Mouse (Mus musculus) lung, embryonic 15.5 days (tissue): ENCODE measurements at regions not wholly inside any gene's neighbourhood (a gene's known extent, or its start where the extent isn't known, plus 50 kb on each side); places are given as distances from the start of the nearest gene placed in this dataset.

ENCODE experiments used
- ATAC-seq: fragments of 200-750 bp; cut with Nextera tagmentation; 2 replicates; pipeline ENCODE4 v1.8.0; 2017; ENCODE audit warnings: moderate number of reproducible peaks, borderline replicate concordance; ENCODE audit not compliant: low FRiP score, low TSS enrichment; ENCODE audit errors: extremely low read depth
- H3K27ac ChIP-seq: fragments of 300-500 bp; sonication (generic); 2 replicates; pipeline ENCODE4 v1.5.1; 2015; ENCODE audit warnings: moderate library complexity, mild to moderate bottlenecking, inconsistent platforms
- H3K27me3 ChIP-seq: fragments of 300-500 bp; sonication (generic); 2 replicates; pipeline ENCODE4 v1.6.1; 2015; ENCODE audit warnings: inconsistent platforms
- H3K36me3 ChIP-seq: fragments of 300-500 bp; sonication (generic); 2 replicates; pipeline ENCODE4 v1.6.1; 2015; ENCODE audit warnings: inconsistent platforms
- H3K4me1 ChIP-seq: fragments of 300-500 bp; sonication (generic); 2 replicates; pipeline ENCODE4 v1.6.1; 2015; ENCODE audit warnings: inconsistent platforms
- H3K4me2 ChIP-seq: fragments of 300-500 bp; sonication (generic); 2 replicates; pipeline ENCODE4 v1.6.1; 2015; ENCODE audit warnings: inconsistent platforms, mild to moderate bottlenecking, moderate library complexity
- H3K4me3 ChIP-seq: fragments of 300-500 bp; sonication (generic); 2 replicates; pipeline ENCODE4 v1.5.1; 2015; ENCODE audit warnings: mild to moderate bottlenecking, inconsistent platforms
- H3K9ac ChIP-seq: fragments of 300-500 bp; sonication (generic); 2 replicates; pipeline ENCODE4 v1.6.1; 2015; ENCODE audit warnings: inconsistent platforms
- H3K9me3 ChIP-seq: fragments of 300-500 bp; sonication (generic); 2 replicates; pipeline ENCODE4 v1.6.1; 2016; ENCODE audit warnings: inconsistent platforms
- WGBS: fragments of 180-500 bp; shearing (Covaris S2); methylation state at CpG from one replicate; pipeline ENCODE4 v1.1.7; 2015; 5-methylcytosine and 5-hydroxymethylcytosine counted together

- no peak overlapping the region for H3K4me2 ChIP-seq
- 72% methylated on average over 5 of the region's 5 CpGs for WGBS
- H3K4me3 ChIP-seq: no peak overlapping the region
- no peaks in the 10 kb centered on the region for H3K4me1 ChIP-seq
- H3K9ac ChIP-seq: no peak overlapping the region
- H3K36me3 ChIP-seq: no peaks in the 10 kb centered on the region
- H3K9me3 ChIP-seq: no peaks in the 10 kb centered on the region
- no peaks in the 10 kb centered on the region for H3K27me3 ChIP-seq
- H3K27ac ChIP-seq: no peak overlapping the region
- ATAC-seq: no peak
Observed at GRCm38 (mm10) chr12:28309226-28309625, 243.0 kb downstream of the Dcdc2c start.

- H3K36me3 ChIP-seq: no peaks in the 10 kb centered on the region
- H3K4me1 ChIP-seq: no peaks in the 10 kb centered on the region
- no peak overlapping the region for H3K4me3 ChIP-seq
- ATAC-seq: no peak
- no peak overlapping the region for H3K4me2 ChIP-seq
- no peaks in the 10 kb centered on the region for H3K9me3 ChIP-seq
- no peaks in the 10 kb centered on the region for H3K27me3 ChIP-seq
- WGBS: 60% methylated on average over 2 of the region's 2 CpGs
- no peak overlapping the region for H3K9ac ChIP-seq
- no peak overlapping the region for H3K27ac ChIP-seq
Observed at GRCm38 (mm10) chr12:28302038-28302581, 250.1 kb downstream of the Dcdc2c start.

GRCm38 (mm10) chr12:28288376-28288896 lies 263.8 kb downstream of the Dcdc2c start:
- Histone ChIP-seq H3K27me3 (no peaks in the 10 kb centered on the region), H3K4me3 (no peak overlapping the region), H3K9me3 (no peaks in the 10 kb centered on the region), H3K4me2 (no peak overlapping the region), H3K36me3 (no peaks in the 10 kb centered on the region), H3K4me1 (no peaks in the 10 kb centered on the region), H3K27ac (no peak overlapping the region), H3K9ac (no peak overlapping the region)
- WGBS: 83% methylated on average over 5 of the region's 5 CpGs
- ATAC-seq: no peak

GRCm38 (mm10) chr12:28255524-28255923 lies 296.7 kb downstream of the Dcdc2c start:
- Histone ChIP-seq H3K4me1 (no peaks in the 10 kb centered on the region), H3K27ac (no peak overlapping the region), H3K27me3 (no peaks in the 10 kb centered on the region), H3K36me3 (no peaks in the 10 kb centered on the region), H3K9me3 (no peaks in the 10 kb centered on the region), H3K4me3 (no peak overlapping the region), H3K4me2 (no peak overlapping the region), H3K9ac (no peak overlapping the region)
- WGBS: 60% methylated on average over 3 of the region's 3 CpGs
- no peak for ATAC-seq

GRCm38 (mm10) chr12:28250526-28250925 lies 301.7 kb downstream of the Dcdc2c start:
- no peaks in the 10 kb centered on the region for H3K4me1 ChIP-seq
- H3K36me3 ChIP-seq: no peaks in the 10 kb centered on the region
- H3K27ac ChIP-seq: no peak overlapping the region
- no peak overlapping the region for H3K4me2 ChIP-seq
- WGBS: 64% methylated on average over 1 of the region's 1 CpGs
- H3K27me3 ChIP-seq: no peaks in the 10 kb centered on the region
- no peaks in the 10 kb centered on the region for H3K9me3 ChIP-seq
- ATAC-seq: no peak
- no peak overlapping the region for H3K4me3 ChIP-seq
- no peak overlapping the region for H3K9ac ChIP-seq

GRCm38 (mm10) chr12:28248749-28249148 lies 303.4 kb downstream of the Dcdc2c start:
- Histone ChIP-seq H3K4me2 (no peak overlapping the region), H3K36me3 (no peaks in the 10 kb centered on the region), H3K4me3 (no peak overlapping the region), H3K27ac (no peak overlapping the region), H3K4me1 (no peaks in the 10 kb centered on the region), H3K9ac (no peak overlapping the region), H3K9me3 (no peaks in the 10 kb centered on the region), H3K27me3 (no peaks in the 10 kb centered on the region)
- WGBS: 56% methylated on average over 3 of the region's 3 CpGs
- no peak for ATAC-seq

GRCm38 (mm10) chr12:28248287-28248686 lies 303.9 kb downstream of the Dcdc2c start:
- Histone ChIP-seq H3K9ac (no peak overlapping the region), H3K9me3 (no peaks in the 10 kb centered on the region), H3K4me3 (no peak overlapping the region), H3K36me3 (no peaks in the 10 kb centered on the region), H3K27ac (no peak overlapping the region), H3K4me2 (no peak overlapping the region), H3K27me3 (no peaks in the 10 kb centered on the region), H3K4me1 (no peaks in the 10 kb centered on the region)
- ATAC-seq: no peak
- 93% methylated on average over 3 of the region's 3 CpGs for WGBS

GRCm38 (mm10) chr12:28238016-28238415 lies 314.2 kb downstream of the Dcdc2c start:
- WGBS: 78% methylated on average over 5 of the region's 5 CpGs
- no peak overlapping the region for H3K9ac ChIP-seq
- no peaks in the 10 kb centered on the region for H3K36me3 ChIP-seq
- H3K4me3 ChIP-seq: no peak overlapping the region
- no peak overlapping the region for H3K27ac ChIP-seq
- no peaks in the 10 kb centered on the region for H3K4me1 ChIP-seq
- no peaks in the 10 kb centered on the region for H3K9me3 ChIP-seq
- H3K27me3 ChIP-seq: no peaks in the 10 kb centered on the region
- no peak for ATAC-seq
- H3K4me2 ChIP-seq: no peak overlapping the region

- H3K27ac ChIP-seq: no peak overlapping the region
- H3K4me2 ChIP-seq: no peak overlapping the region
- WGBS: 54% methylated on average over 4 of the region's 4 CpGs
- H3K27me3 ChIP-seq: no peaks in the 10 kb centered on the region
- no peaks in the 10 kb centered on the region for H3K9me3 ChIP-seq
- H3K4me3 ChIP-seq: no peak overlapping the region
- no peak overlapping the region for H3K9ac ChIP-seq
- no peaks in the 10 kb centered on the region for H3K4me1 ChIP-seq
- H3K36me3 ChIP-seq: no peaks in the 10 kb centered on the region
- no peak for ATAC-seq
Observed at GRCm38 (mm10) chr12:28237041-28237440, 315.2 kb downstream of the Dcdc2c start.

- Histone ChIP-seq H3K4me1 (no peaks in the 10 kb centered on the region), H3K36me3 (no peaks in the 10 kb centered on the region), H3K9me3 (no peaks in the 10 kb centered on the region), H3K9ac (no peak overlapping the region), H3K27me3 (no peaks in the 10 kb centered on the region), H3K4me2 (no peak overlapping the region), H3K27ac (no peak overlapping the region), H3K4me3 (no peak overlapping the region)
- 56% methylated on average over 1 of the region's 1 CpGs for WGBS
- no peak for ATAC-seq
Observed at GRCm38 (mm10) chr12:28202847-28203246, 349.4 kb downstream of the Dcdc2c start.

- H3K9ac ChIP-seq: no peak overlapping the region
- H3K4me3 ChIP-seq: no peak overlapping the region
- no peak overlapping the region for H3K4me2 ChIP-seq
- ATAC-seq: no peak
- H3K36me3 ChIP-seq: no peaks in the 10 kb centered on the region
- no peaks in the 10 kb centered on the region for H3K9me3 ChIP-seq
- H3K27ac ChIP-seq: no peak overlapping the region
- H3K27me3 ChIP-seq: no peaks in the 10 kb centered on the region
- no peaks in the 10 kb centered on the region for H3K4me1 ChIP-seq
Observed at GRCm38 (mm10) chr12:28186695-28187094, 365.5 kb downstream of the Dcdc2c start.

GRCm38 (mm10) chr12:28181265-28181664 lies 370.9 kb downstream of the Dcdc2c start:
- WGBS: 55% methylated on average over 2 of the region's 2 CpGs
- H3K9ac ChIP-seq: no peak overlapping the region
- H3K9me3 ChIP-seq: no peaks in the 10 kb centered on the region
- H3K4me2 ChIP-seq: no peak overlapping the region
- no peaks in the 10 kb centered on the region for H3K27me3 ChIP-seq
- ATAC-seq: no peak
- H3K36me3 ChIP-seq: no peaks in the 10 kb centered on the region
- H3K4me1 ChIP-seq: no peaks in the 10 kb centered on the region
- H3K4me3 ChIP-seq: no peak overlapping the region
- H3K27ac ChIP-seq: no peak overlapping the region

- H3K27ac ChIP-seq: no peak overlapping the region
- no peaks in the 10 kb centered on the region for H3K27me3 ChIP-seq
- no peaks in the 10 kb centered on the region for H3K4me1 ChIP-seq
- H3K4me2 ChIP-seq: no peak overlapping the region
- 63% methylated on average over 3 of the region's 3 CpGs for WGBS
- no peaks in the 10 kb centered on the region for H3K9me3 ChIP-seq
- H3K4me3 ChIP-seq: no peak overlapping the region
- H3K36me3 ChIP-seq: no peaks in the 10 kb centered on the region
- ATAC-seq: no peak
- no peak overlapping the region for H3K9ac ChIP-seq
Observed at GRCm38 (mm10) chr12:28176016-28176415, 376.2 kb downstream of the Dcdc2c start.
